Mouse (Mus musculus): ENCODE measurements around the gene Hes6.

DNA sequence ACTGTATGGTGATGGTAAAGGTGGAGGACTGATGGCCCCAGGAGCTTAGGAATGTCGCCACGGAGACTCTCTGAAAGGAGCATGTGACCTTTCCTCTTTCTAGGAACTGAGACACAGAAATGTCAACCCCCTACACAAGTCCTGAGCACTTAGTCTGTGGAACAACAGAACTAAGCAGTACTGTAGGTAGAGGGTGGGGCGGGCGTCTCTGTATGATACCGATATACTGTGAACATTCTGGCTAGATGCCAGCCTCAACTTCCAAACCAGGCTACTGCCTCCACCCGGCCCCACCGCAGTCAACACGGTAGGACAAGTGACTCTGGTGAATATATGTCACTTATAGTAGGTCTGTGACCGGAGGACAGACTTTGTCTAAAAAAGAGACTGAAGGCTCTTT, 40.1 kb upstream of the Hes6 start:
- TF ChIP-seq CTCF (conservative IDR thresholded peaks at IDR 0.05; ENCODE audit: low read length) = no peak
- TF ChIP-seq NANOG (IDR thresholded peaks at IDR 0.05; ENCODE audit: borderline replicate concordance, low read length) = no peak
- no peak for TF ChIP-seq POU5F1 (IDR thresholded peaks at IDR 0.05; ENCODE audit: borderline replicate concordance, low read length)

All from E14TG2a.4 (cell line).